Mouse (Mus musculus) lung, embryonic 14.5 days (tissue): ENCODE data around the gene Ttyh1. TPM values are rescaled to one million over a fixed set of nuclear protein-coding genes. Genes with fewer than 3 reads are reported as not detected.
A peak's percentile ranks its signal among the peaks of the same experiment; 100 is the strongest.

ENCODE experiments used
- ATAC-seq: fragments of 200-750 bp; cut with Nextera tagmentation; 2 replicates; pipeline ENCODE4 v1.8.0; 2017; ENCODE audit warnings: mild to moderate bottlenecking, moderate TSS enrichment, moderate library complexity; ENCODE audit not compliant: insufficient read depth
- DNase-seq: peaks from one replicate; pipeline ENCODE4 v3.0.0-alpha.2; 2015
- H3K27ac ChIP-seq: fragments of 300-500 bp; sonication (generic); 2 replicates; pipeline ENCODE4 v1.5.1; 2014; ENCODE audit warnings: low read depth, mild to moderate bottlenecking, moderate library complexity
- H3K27me3 ChIP-seq: fragments of 300-500 bp; sonication (generic); 2 replicates; pipeline ENCODE4 v1.6.1; 2014; ENCODE audit warnings: low read length, control low read depth; ENCODE audit not compliant: insufficient read depth
- H3K36me3 ChIP-seq: fragments of 300-500 bp; sonication (generic); 2 replicates; pipeline ENCODE4 v1.6.1; 2014; ENCODE audit warnings: control low read depth; ENCODE audit not compliant: insufficient read depth
- H3K4me1 ChIP-seq: fragments of 300-500 bp; sonication (generic); 2 replicates; pipeline ENCODE4 v1.6.1; 2014; ENCODE audit warnings: antibody characterized with exemption, control low read depth; ENCODE audit not compliant: insufficient read depth
- H3K4me2 ChIP-seq: fragments of 300-500 bp; sonication (generic); 2 replicates; pipeline ENCODE4 v1.6.1; 2014; ENCODE audit warnings: mild to moderate bottlenecking
- H3K4me3 ChIP-seq: fragments of 300-500 bp; sonication (generic); 2 replicates; pipeline ENCODE4 v1.5.1; 2014; ENCODE audit warnings: low read depth, low read length
- H3K9ac ChIP-seq: fragments of 300-500 bp; sonication (generic); 2 replicates; pipeline ENCODE4 v1.6.1; 2014
- H3K9me3 ChIP-seq: fragments of 300-500 bp; sonication (generic); 2 replicates; pipeline ENCODE4 v1.6.1; 2016; ENCODE audit warnings: low read depth, low read length, control low read depth
- CTCF ChIP-seq: IDR thresholded peaks from 2 replicates; pipeline ENCODE4 v1.5.1; 2016; ENCODE audit warnings: antibody characterized with exemption, low read depth
- WGBS: fragments of 180-500 bp; shearing (Covaris S2); extraction: QIAGEN DNeasy Blood & Tissue Kit; methylation state at CpG from one replicate; pipeline ENCODE4 v1.1.7; 2014; 5-methylcytosine and 5-hydroxymethylcytosine counted together
- polyA plus RNA-seq: library from polyadenylated mRNA; unstranded; fragments of >200 nt; fragmentation: Nextera tagmentation; extraction: Ambion mirVana; gene quantifications from 2 replicates; pipeline ENCODE4 v1.2.1, GENCODE M21; 2014

The Ttyh1 gene
- 2.1 and 2.6 TPM in 2 replicates for polyA plus RNA-seq

DNA sequence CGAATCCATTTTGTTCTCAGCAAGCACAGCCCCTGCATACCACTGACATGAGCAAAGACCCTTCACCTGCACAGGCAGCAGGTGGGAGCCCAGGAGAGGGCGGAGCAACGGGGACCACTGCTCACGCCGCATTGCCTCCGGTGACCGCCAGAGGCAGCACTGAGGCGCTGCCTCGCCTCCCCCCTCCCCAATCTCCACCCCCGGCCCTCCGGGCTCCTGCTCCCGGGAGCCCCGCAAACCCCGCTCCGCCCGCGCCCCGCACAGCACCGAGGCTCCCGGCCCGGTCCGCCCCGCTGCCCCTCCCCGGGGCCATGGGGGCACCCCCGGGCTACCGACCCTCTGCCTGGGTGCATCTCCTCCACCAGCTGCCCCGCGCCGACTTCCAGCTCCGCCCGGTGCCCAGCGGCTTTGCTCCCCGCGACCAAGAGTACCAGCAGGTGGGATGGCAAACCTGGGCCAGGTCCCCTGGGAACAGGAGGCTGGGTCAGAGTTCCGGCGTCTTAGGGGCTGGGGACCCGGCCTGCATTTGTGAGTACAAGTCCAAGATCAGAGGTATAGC, at the start of gene Ttyh1:
Ttyh1 (plus strand) TSS at position 65 of the 559 bp plus-strand sequence.
- no peaks in the 10 kb centered on the region for H3K4me1 ChIP-seq
- peak within 1 kb of the TSS; percentile 40 for H3K4me3 ChIP-seq
- peak within 1 kb of the TSS; percentile 50 for H3K9ac ChIP-seq
- H3K36me3 ChIP-seq: no peaks in the 10 kb centered on the region
- H3K9me3 ChIP-seq: no peaks in the 10 kb centered on the region
- peaks cover 31% of the 10 kb centered on the region for H3K27me3 ChIP-seq
- peak; percentile 56 for DNase-seq
- 1% methylated on average over 37 of the region's 37 CpGs for WGBS
- peak; percentile 75 for TF ChIP-seq CTCF
- peak; percentile 71 for ATAC-seq
- H3K27ac ChIP-seq: no peak within 1 kb of the TSS
- H3K4me2 ChIP-seq: peak within 1 kb of the TSS; percentile 64

DNA sequence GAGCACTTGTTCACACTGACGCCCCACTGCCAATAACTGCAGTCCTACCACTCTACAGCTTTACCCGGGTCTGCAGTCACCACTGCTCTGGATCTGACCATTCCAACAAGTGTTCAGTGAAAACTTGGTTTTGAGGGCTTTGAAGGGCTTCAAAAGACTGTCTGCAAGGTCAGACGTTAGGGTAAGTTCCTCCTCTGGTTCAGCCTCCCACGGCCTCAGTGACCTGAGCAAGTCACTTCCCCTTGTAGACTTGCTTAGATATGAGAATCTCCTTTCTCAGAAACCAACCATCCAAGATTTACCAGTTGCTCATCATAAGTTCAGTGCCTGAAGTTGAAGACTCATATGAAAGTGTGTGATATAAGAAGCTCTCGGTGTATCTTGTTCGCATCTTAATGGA, 48.1 kb upstream of the Ttyh1 start:
- WGBS: 83% methylated on average over 6 of the region's 6 CpGs
- Histone ChIP-seq H3K4me2 (no peak overlapping the region), H3K9ac (no peak overlapping the region), H3K9me3 (no peaks in the 10 kb centered on the region), H3K4me1 (no peaks in the 10 kb centered on the region), H3K4me3 (no peak overlapping the region), H3K36me3 (no peaks in the 10 kb centered on the region), H3K27ac (no peak overlapping the region), H3K27me3 (no peaks in the 10 kb centered on the region)
- ATAC-seq: no peak
- TF ChIP-seq CTCF: no peak
- DNase-seq: no peak

DNA sequence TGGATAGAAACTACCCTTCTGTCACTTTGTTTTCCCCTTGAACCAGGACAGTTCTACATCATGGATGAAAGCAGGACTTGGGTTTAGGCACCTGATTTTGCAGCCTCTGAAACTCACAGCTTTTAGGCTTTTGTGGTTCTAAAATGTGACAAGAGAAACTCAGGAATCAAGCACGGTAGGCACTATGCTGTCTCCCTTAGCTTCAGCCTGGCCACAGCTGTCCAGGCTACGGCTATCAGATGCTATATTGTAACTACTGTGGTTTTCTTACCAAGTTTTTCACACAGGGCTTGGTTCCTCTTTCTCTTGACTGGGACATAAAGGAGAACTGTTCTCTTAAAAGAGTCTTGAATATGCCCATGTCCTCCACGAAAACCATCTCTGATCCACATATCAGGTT, 46.1 kb upstream of the Ttyh1 start:
- H3K4me2 ChIP-seq: no peak overlapping the region
- H3K27me3 ChIP-seq: no peaks in the 10 kb centered on the region
- no peaks in the 10 kb centered on the region for H3K9me3 ChIP-seq
- 64% methylated on average over 3 of the region's 3 CpGs for WGBS
- H3K27ac ChIP-seq: no peak overlapping the region
- H3K36me3 ChIP-seq: no peaks in the 10 kb centered on the region
- no peak for DNase-seq
- no peaks in the 10 kb centered on the region for H3K4me1 ChIP-seq
- no peak overlapping the region for H3K9ac ChIP-seq
- no peak for TF ChIP-seq CTCF
- no peak overlapping the region for H3K4me3 ChIP-seq
- no peak for ATAC-seq

DNA sequence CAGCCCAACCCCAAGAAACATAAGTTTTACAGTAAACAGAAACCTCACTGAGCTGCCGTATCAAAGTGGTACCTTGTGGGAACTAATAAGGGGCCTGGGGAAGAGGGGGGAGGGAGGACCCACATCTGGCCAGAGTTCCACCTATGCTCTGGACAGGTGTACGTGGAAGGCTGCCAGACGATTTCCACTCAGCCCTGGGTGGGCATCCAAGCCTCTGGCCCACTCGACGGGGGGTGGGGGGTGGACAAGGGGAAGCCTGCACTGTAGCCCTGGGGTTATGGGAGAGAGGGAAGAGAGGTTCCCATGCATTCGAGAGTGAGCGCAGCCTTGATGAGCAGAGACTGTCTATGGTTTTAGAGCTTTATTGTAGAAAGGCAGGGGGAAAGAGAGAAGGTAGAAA, 39.7 kb upstream of the Ttyh1 start:
- Histone ChIP-seq H3K4me3 (no peak overlapping the region), H3K27me3 (no peaks in the 10 kb centered on the region), H3K4me2 (no peak overlapping the region), H3K4me1 (no peaks in the 10 kb centered on the region), H3K9ac (no peak overlapping the region), H3K36me3 (no peaks in the 10 kb centered on the region), H3K9me3 (no peaks in the 10 kb centered on the region), H3K27ac (no peak overlapping the region)
- DNase-seq (no peak), ATAC-seq (no peak)
- 70% methylated on average over 7 of the region's 7 CpGs for WGBS
- TF ChIP-seq CTCF: no peak

DNA sequence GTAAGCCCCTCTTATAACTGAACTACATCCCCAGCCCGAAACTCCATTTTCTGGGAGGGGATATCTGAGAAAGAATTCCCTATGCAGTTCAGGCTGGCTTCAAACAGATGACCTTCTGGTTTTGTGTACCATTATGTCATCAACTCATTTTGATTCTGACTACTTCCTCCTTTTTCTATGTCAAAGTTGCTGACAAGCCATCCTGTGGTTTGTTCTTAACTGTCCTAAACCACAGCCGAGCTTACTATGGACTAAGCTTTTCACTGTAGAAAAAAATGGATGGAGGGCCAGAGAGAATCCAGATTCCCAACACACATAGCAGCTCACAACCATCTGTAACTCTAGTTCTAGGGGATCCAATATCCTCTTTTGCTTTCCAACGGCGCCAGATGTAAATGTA, 38.7 kb upstream of the Ttyh1 start:
- H3K4me1 ChIP-seq: no peaks in the 10 kb centered on the region
- H3K9me3 ChIP-seq: no peaks in the 10 kb centered on the region
- H3K4me2 ChIP-seq: no peak overlapping the region
- peak; percentile 7 for DNase-seq
- no peaks in the 10 kb centered on the region for H3K27me3 ChIP-seq
- H3K36me3 ChIP-seq: no peaks in the 10 kb centered on the region
- H3K4me3 ChIP-seq: no peak overlapping the region
- no peak overlapping the region for H3K27ac ChIP-seq
- no peak for TF ChIP-seq CTCF
- H3K9ac ChIP-seq: no peak overlapping the region
- no peak for ATAC-seq
- 77% methylated on average over 4 of the region's 4 CpGs for WGBS

DNA sequence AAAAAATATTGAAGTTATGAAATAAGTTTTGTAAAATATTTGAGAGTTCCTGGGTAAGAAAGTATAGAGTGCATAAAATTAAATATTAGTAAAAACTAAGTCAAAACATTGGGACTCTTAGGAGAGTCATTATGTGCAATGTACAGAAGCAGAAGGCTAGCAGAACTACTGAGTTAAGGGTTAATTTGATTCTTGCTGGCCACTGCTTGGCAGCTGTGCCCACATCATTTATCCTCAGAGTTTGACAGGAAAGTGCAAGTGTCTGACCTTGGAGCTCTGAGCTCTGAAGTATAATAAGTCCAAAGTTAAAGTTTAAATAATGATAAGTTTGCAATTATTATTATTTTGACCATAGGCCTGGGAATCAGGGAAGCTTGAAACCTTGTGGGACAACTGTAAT, 37.5 kb upstream of the Ttyh1 start:
- Histone ChIP-seq H3K36me3 (no peaks in the 10 kb centered on the region), H3K4me2 (no peak overlapping the region), H3K9me3 (no peaks in the 10 kb centered on the region), H3K9ac (no peak overlapping the region), H3K27ac (no peak overlapping the region), H3K27me3 (no peaks in the 10 kb centered on the region), H3K4me3 (no peak overlapping the region), H3K4me1 (no peaks in the 10 kb centered on the region)
- no peak for TF ChIP-seq CTCF
- DNase-seq (no peak), ATAC-seq (no peak)

DNA sequence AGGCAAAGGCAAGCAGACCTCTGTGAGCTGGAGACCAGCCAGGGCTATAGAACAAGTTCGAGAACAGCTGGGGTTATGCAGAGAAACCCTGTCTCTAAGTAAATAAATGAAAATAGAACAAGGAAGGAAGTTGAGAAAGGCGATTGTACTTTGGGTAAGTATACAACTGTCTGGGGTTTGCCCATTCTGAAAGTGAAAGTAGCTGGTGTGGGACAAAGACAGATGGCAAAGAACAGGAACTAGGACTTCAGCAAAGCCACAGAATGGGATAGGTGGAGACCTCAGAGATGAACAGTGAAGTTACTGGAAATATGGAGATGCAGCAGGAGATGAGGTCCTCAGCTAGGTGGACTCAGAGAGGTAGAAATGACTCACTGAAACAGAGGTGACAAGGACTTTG, 36.4 kb upstream of the Ttyh1 start:
- ATAC-seq (no peak), DNase-seq (peak; percentile 22)
- Histone ChIP-seq H3K27ac (no peak overlapping the region), H3K4me1 (no peaks in the 10 kb centered on the region), H3K4me3 (no peak overlapping the region), H3K9ac (no peak overlapping the region), H3K27me3 (no peaks in the 10 kb centered on the region), H3K9me3 (no peaks in the 10 kb centered on the region), H3K4me2 (no peak overlapping the region), H3K36me3 (no peaks in the 10 kb centered on the region)
- no peak for TF ChIP-seq CTCF
- WGBS: 8% methylated on average over 2 of the region's 2 CpGs

DNA sequence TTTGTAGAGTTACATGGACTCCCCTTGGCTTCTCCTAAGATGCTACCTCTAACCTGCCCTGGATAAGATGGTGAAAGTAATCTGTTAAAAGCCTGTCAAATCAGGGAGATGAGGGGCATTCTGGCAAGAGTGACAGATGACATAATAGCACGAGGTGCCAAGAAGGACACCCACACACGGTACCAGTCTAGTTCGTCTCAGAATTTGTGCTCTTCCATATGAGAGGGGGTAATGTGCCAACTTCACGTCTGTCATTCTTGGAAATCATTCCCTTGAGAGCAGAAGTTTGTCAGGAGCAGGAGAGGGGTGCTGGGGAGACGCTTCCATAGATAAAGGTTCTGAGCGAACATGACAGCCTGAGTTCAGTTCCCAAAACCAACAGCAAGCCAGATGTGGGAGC, 35.0 kb upstream of the Ttyh1 start:
- no peak for DNase-seq
- 59% methylated on average over 6 of the region's 6 CpGs for WGBS
- no peak overlapping the region for H3K27ac ChIP-seq
- H3K4me1 ChIP-seq: no peaks in the 10 kb centered on the region
- no peaks in the 10 kb centered on the region for H3K27me3 ChIP-seq
- no peak overlapping the region for H3K4me2 ChIP-seq
- ATAC-seq: no peak
- no peaks in the 10 kb centered on the region for H3K36me3 ChIP-seq
- no peak for TF ChIP-seq CTCF
- no peak overlapping the region for H3K4me3 ChIP-seq
- H3K9ac ChIP-seq: no peak overlapping the region
- no peaks in the 10 kb centered on the region for H3K9me3 ChIP-seq
